ENCODE assay signal across 23 mouse cellular contexts in the genomic region with DNA sequence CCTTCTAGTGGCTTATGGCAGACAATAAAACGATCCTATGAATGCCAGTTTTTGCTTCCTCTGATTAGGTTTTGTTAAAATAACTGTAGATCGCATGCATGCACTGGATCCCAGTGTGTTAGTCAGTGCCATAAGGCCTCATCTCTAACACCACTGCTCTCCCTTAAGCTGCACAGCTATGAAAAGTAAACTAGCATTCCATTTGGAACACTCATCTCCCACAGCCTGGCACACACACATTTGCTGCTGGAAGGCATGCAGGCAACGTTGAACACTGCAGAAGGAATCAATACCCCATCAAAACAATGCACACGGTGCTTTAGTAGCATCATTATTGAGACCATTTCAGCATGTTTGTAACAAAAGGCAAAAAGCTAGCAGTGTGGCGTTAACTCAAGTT.
DNase-seq lines count a peak whose midpoint lies in the region; ATAC-seq and TF ChIP-seq lines count a peak whose summit lies in the region.
"Had no signal": no experiment of that assay in that cellular context is flagged by ENCODE, and none has a peak within 500 bp of the region (broad histone marks: within the 10 kb centered on the region; RNA-seq: fewer than 3 reads in every experiment).

No protein-coding gene starts in this region.

- no peak overlapping the region for H3K9ac ChIP-seq in heart, embryonic 13.5 days
- no peak overlapping the region for H3K9ac ChIP-seq in hindbrain, embryonic 15.5 days
- no peak overlapping the region for H3K9ac ChIP-seq in hindbrain, embryonic 11.5 days (ENCODE audit: low read depth, low read length)
- H3K9ac ChIP-seq: embryonic facial prominence, embryonic 13.5 days; heart, embryonic 15.5 days had no signal

- TF ChIP-seq CTCF in brain, embryonic 14.5 days (IDR thresholded peaks at IDR 0.05; ENCODE audit: borderline replicate concordance, extremely low read depth, insufficient read depth, insufficient read length) = no peak

- H3K4me2 ChIP-seq in heart, embryonic 13.5 days = no peak overlapping the region
- H3K4me2 ChIP-seq in hindbrain, embryonic 15.5 days = no peak overlapping the region
- no peak overlapping the region for H3K4me2 ChIP-seq in hindbrain, embryonic 11.5 days (replicated peaks; ENCODE audit: low read depth, low read length)
- H3K4me2 ChIP-seq: embryonic facial prominence, embryonic 13.5 days; heart, embryonic 15.5 days had no signal

- peak overlapping the region; percentile 4; the same call in 1 of the 2 replicates for H3K27ac ChIP-seq in heart, embryonic 13.5 days (replicated peaks)
- 0 out of 2 replicates have a peak overlapping the region, but pooled peaks have one; percentile 30 for H3K27ac ChIP-seq in hindbrain, embryonic 15.5 days (replicated peaks)
- no peak overlapping the region for H3K27ac ChIP-seq in hindbrain, embryonic 11.5 days (ENCODE audit: low read depth, low read length)
- H3K27ac ChIP-seq: embryonic facial prominence, embryonic 13.5 days; forebrain, embryonic 10.5 days; gastrocnemius, adult 2 months; heart, embryonic 15.5 days; hindbrain, embryonic 10.5 days had no signal

- no peak for TF ChIP-seq POLR2A in brain, embryonic 14.5 days (IDR thresholded peaks at IDR 0.05; ENCODE audit: borderline replicate concordance, extremely low read depth, insufficient read depth, insufficient read length, poor library complexity, severe bottlenecking)

- H3K27me3 ChIP-seq in heart, embryonic 13.5 days (replicated peaks) = no peaks in the 10 kb centered on the region
- H3K27me3 ChIP-seq in hindbrain, embryonic 15.5 days = no peaks in the 10 kb centered on the region
- no peaks in the 10 kb centered on the region for H3K27me3 ChIP-seq in hindbrain, embryonic 11.5 days (ENCODE audit: control insufficient read depth, insufficient read depth, low read length)
- H3K27me3 ChIP-seq: CH12.LX; embryonic facial prominence, embryonic 13.5 days; heart, embryonic 15.5 days had no signal

- H3K4me1 ChIP-seq in heart, embryonic 13.5 days = peaks cover 50% of the 10 kb centered on the region
- peaks cover 11% of the 10 kb centered on the region; the same call in 1 of the 2 replicates for H3K4me1 ChIP-seq in hindbrain, embryonic 15.5 days (replicated peaks)
- H3K4me1 ChIP-seq in hindbrain, embryonic 11.5 days (replicated peaks; ENCODE audit: control insufficient read depth, insufficient read depth, low read length) = no peaks in the 10 kb centered on the region
- H3K4me1 ChIP-seq: forebrain, embryonic 10.5 days; hindbrain, embryonic 10.5 days had no signal

- DNase-seq in heart, adult 18-20 months = no peak
- no peak for DNase-seq in hindbrain, embryonic 11.5 days (ENCODE audit: low spot score)
- DNase-seq in brain, embryonic 14.5 days (ENCODE audit: low read depth) = peak; percentile 25
- DNase-seq in thymus, postnatal 4 days = no peak
- DNase-seq: adrenal gland, postnatal 14 days; cerebellum, adult 18-20 months; cerebellum, adult 9-11 months; cerebellum, postnatal 36 days; gastrocnemius, adult 2 months; gastrocnemius, postnatal 25 days; kidney, adult 8-10 months had no signal

- H3K36me3 ChIP-seq in heart, embryonic 13.5 days = peaks cover 18% of the 10 kb centered on the region
- H3K36me3 ChIP-seq in hindbrain, embryonic 15.5 days = 0 out of 2 replicates have a peak, but pooled peaks cover 4% of the 10 kb centered on the region
- H3K36me3 ChIP-seq in hindbrain, embryonic 11.5 days (ENCODE audit: control insufficient read depth, insufficient read depth, low read length) = no peaks in the 10 kb centered on the region
- H3K36me3 ChIP-seq: heart, embryonic 15.5 days had no signal

- no peaks in the 10 kb centered on the region for H3K9me3 ChIP-seq in heart, embryonic 13.5 days
- H3K9me3 ChIP-seq in hindbrain, embryonic 15.5 days = no peaks in the 10 kb centered on the region
- H3K9me3 ChIP-seq in hindbrain, embryonic 11.5 days (ENCODE audit: control insufficient read depth, low read length) = no peaks in the 10 kb centered on the region
- H3K9me3 ChIP-seq: embryonic facial prominence, embryonic 13.5 days; forebrain, embryonic 10.5 days; heart, embryonic 15.5 days; hindbrain, embryonic 10.5 days had no signal

- H3K4me3 ChIP-seq in heart, embryonic 13.5 days = no peak overlapping the region
- H3K4me3 ChIP-seq in hindbrain, embryonic 15.5 days = no peak overlapping the region
- no peak overlapping the region for H3K4me3 ChIP-seq in hindbrain, embryonic 11.5 days (ENCODE audit: low read depth, low read length)
- H3K4me3 ChIP-seq: embryonic facial prominence, embryonic 13.5 days; forebrain, embryonic 10.5 days; gastrocnemius, adult 2 months; heart, embryonic 15.5 days; hindbrain, embryonic 10.5 days had no signal

- 72% methylated on average over 5 of the region's 5 CpGs for WGBS in heart, embryonic 13.5 days
- 79% methylated on average over 5 of the region's 5 CpGs for WGBS in hindbrain, embryonic 15.5 days
- 89% methylated on average over 5 of the region's 5 CpGs for WGBS in hindbrain, embryonic 11.5 days

- ATAC-seq in heart, embryonic 13.5 days (ENCODE audit: extremely low read depth, insufficient number of reproducible peaks, low FRiP score, low TSS enrichment) = no peak
- no peak for ATAC-seq in hindbrain, embryonic 15.5 days (ENCODE audit: low FRiP score, low read depth)
- no peak for ATAC-seq in hindbrain, embryonic 11.5 days (ENCODE audit: low FRiP score)
- ATAC-seq in megakaryocyte, adult 5-6 weeks (ENCODE audit: poor library complexity, severe bottlenecking) = no peak
- ATAC-seq: forebrain, embryonic 14.5 days; hindbrain, embryonic 16.5 days; inflammation-experienced regulatory T-cells, adult 6 months; intestine, postnatal 0 days had no signal
